Mouse (Mus musculus) forebrain, embryonic 12.5 days (tissue): ENCODE measurements around the gene Mfsd5. TPM values are rescaled to one million over a fixed set of nuclear protein-coding genes. Genes with fewer than 3 reads are reported as not detected.
A peak's percentile ranks its signal among the peaks of the same experiment; 100 is the strongest.

Source experiments
- ATAC-seq: fragments of 200-750 bp; cut with Nextera tagmentation; 2 replicates; pipeline ENCODE4 v1.8.0; 2017; ENCODE audit warnings: moderate TSS enrichment; ENCODE audit not compliant: low FRiP score
- H3K27ac ChIP-seq: fragments of 300-500 bp; sonication (generic); 2 replicates; pipeline ENCODE4 v1.5.1; 2016; ENCODE audit warnings: mild to moderate bottlenecking
- H3K27me3 ChIP-seq: fragments of 300-500 bp; sonication (generic); 2 replicates; pipeline ENCODE4 v1.6.1; 2016; ENCODE audit warnings: mild to moderate bottlenecking
- H3K36me3 ChIP-seq: fragments of 300-500 bp; sonication (generic); replicated peaks from 2 replicates; pipeline ENCODE4 v1.6.1; 2016; ENCODE audit warnings: mild to moderate bottlenecking
- H3K4me1 ChIP-seq: fragments of 300-500 bp; sonication (generic); 2 replicates; pipeline ENCODE4 v1.6.1; 2016
- H3K4me2 ChIP-seq: fragments of 300-500 bp; sonication (generic); 2 replicates; pipeline ENCODE4 v1.6.1; 2016; ENCODE audit warnings: mild to moderate bottlenecking, moderate library complexity
- H3K4me3 ChIP-seq: fragments of 300-500 bp; sonication (generic); replicated peaks from 2 replicates; pipeline ENCODE4 v1.5.1; 2016; ENCODE audit warnings: mild to moderate bottlenecking
- H3K9ac ChIP-seq: fragments of 300-500 bp; sonication (generic); 2 replicates; pipeline ENCODE4 v1.6.1; 2016; ENCODE audit warnings: mild to moderate bottlenecking
- H3K9me3 ChIP-seq: fragments of 300-500 bp; sonication (generic); 2 replicates; pipeline ENCODE4 v1.6.1; 2016
- WGBS: fragments of 180-500 bp; shearing (Covaris S2); methylation state at CpG from one replicate; pipeline ENCODE4 v1.1.7; 2016; 5-methylcytosine and 5-hydroxymethylcytosine counted together
- polyA plus RNA-seq: library from polyadenylated mRNA; unstranded; fragments of >200 nt; fragmentation: Nextera tagmentation; extraction: Ambion mirVana; gene quantifications from 2 replicates; pipeline ENCODE4 v1.2.1, GENCODE M21; 2016

Gene Mfsd5
- polyA plus RNA-seq, 1 experiment from 2014 or later, result 50.5 TPM

- no peak overlapping the region for H3K27ac ChIP-seq
- 91% methylated on average over 9 of the region's 9 CpGs for WGBS
- ATAC-seq, result no peak
- no peaks in the 10 kb centered on the region for H3K27me3 ChIP-seq
- H3K4me2 ChIP-seq, result no peak overlapping the region
- H3K4me3 ChIP-seq, result no peak overlapping the region
- no peaks in the 10 kb centered on the region for H3K4me1 ChIP-seq
- peaks cover 87% of the 10 kb centered on the region for H3K36me3 ChIP-seq
- no peaks in the 10 kb centered on the region for H3K9me3 ChIP-seq
- no peak overlapping the region for H3K9ac ChIP-seq
Observed at GRCm38 (mm10) chr15:102308717-102309116, 29.5 kb downstream of the Mfsd5 start.

GRCm38 (mm10) chr15:102310074-102310845 is 31.0 kb downstream of the Mfsd5 start:
- ATAC-seq, result no peak
- H3K9me3 ChIP-seq, result no peaks in the 10 kb centered on the region
- H3K27me3 ChIP-seq, result no peaks in the 10 kb centered on the region
- no peak overlapping the region for H3K27ac ChIP-seq
- no peak overlapping the region for H3K4me3 ChIP-seq
- no peaks in the 10 kb centered on the region for H3K4me1 ChIP-seq
- H3K9ac ChIP-seq, result no peak overlapping the region
- peaks cover 88% of the 10 kb centered on the region for H3K36me3 ChIP-seq
- no peak overlapping the region for H3K4me2 ChIP-seq
- WGBS, result 93% methylated on average over 10 of the region's 10 CpGs

GRCm38 (mm10) chr15:102311489-102311888 is 32.2 kb downstream of the Mfsd5 start:
- H3K36me3 ChIP-seq, result peaks cover 88% of the 10 kb centered on the region
- H3K27ac ChIP-seq, result no peak overlapping the region
- H3K9ac ChIP-seq, result no peak overlapping the region
- no peak for ATAC-seq
- no peaks in the 10 kb centered on the region for H3K9me3 ChIP-seq
- no peaks in the 10 kb centered on the region for H3K27me3 ChIP-seq
- no peak overlapping the region for H3K4me3 ChIP-seq
- no peak overlapping the region for H3K4me2 ChIP-seq
- no peaks in the 10 kb centered on the region for H3K4me1 ChIP-seq

- WGBS, result 94% methylated on average over 8 of the region's 8 CpGs
- Histone ChIP-seq H3K4me3 (no peak overlapping the region), H3K36me3 (peaks cover 90% of the 10 kb centered on the region), H3K27ac (no peak overlapping the region), H3K4me1 (no peaks in the 10 kb centered on the region), H3K4me2 (no peak overlapping the region), H3K9me3 (no peaks in the 10 kb centered on the region), H3K27me3 (no peaks in the 10 kb centered on the region), H3K9ac (0 out of 2 replicates have a peak overlapping the region, but pooled peaks have one; percentile 7)
- no peak for ATAC-seq
Observed at GRCm38 (mm10) chr15:102315292-102315691, 36.0 kb downstream of the Mfsd5 start.

- Histone ChIP-seq H3K27me3 (no peaks in the 10 kb centered on the region), H3K4me1 (no peaks in the 10 kb centered on the region), H3K4me2 (no peak overlapping the region), H3K4me3 (no peak overlapping the region), H3K9me3 (no peaks in the 10 kb centered on the region), H3K27ac (no peak overlapping the region), H3K36me3 (peaks cover 92% of the 10 kb centered on the region), H3K9ac (no peak overlapping the region)
- 88% methylated on average over 6 of the region's 6 CpGs for WGBS
- ATAC-seq, result no peak
Observed at GRCm38 (mm10) chr15:102316263-102316662, 37.0 kb downstream of the Mfsd5 start.

- Histone ChIP-seq H3K36me3 (peaks cover 66% of the 10 kb centered on the region), H3K4me3 (no peak overlapping the region; the same call in 1 of the 2 replicates), H3K4me1 (peaks cover 13% of the 10 kb centered on the region), H3K4me2 (peak overlapping the region; percentile 75), H3K27me3 (no peaks in the 10 kb centered on the region), H3K27ac (no peak overlapping the region), H3K9ac (no peak overlapping the region), H3K9me3 (no peaks in the 10 kb centered on the region)
- ATAC-seq, result no peak
- WGBS, result 77% methylated on average over 12 of the region's 12 CpGs
Observed at GRCm38 (mm10) chr15:102324654-102325473, 45.6 kb downstream of the Mfsd5 start.

GRCm38 (mm10) chr15:102326022-102326576 is 46.8 kb downstream of the Mfsd5 start, which contains the start of gene Pfdn5:
Gene Pfdn5, plus strand, starts transcription at chr15:102326116.
- peak; percentile 94 for ATAC-seq
- Histone ChIP-seq H3K36me3 (peaks cover 62% of the 10 kb centered on the region), H3K27ac (peak within 1 kb of the TSS; percentile 68), H3K4me3 (peak within 1 kb of the TSS; percentile 83), H3K27me3 (no peaks in the 10 kb centered on the region), H3K9ac (peak within 1 kb of the TSS; percentile 87), H3K9me3 (no peaks in the 10 kb centered on the region), H3K4me1 (peaks cover 14% of the 10 kb centered on the region), H3K4me2 (peak within 1 kb of the TSS; percentile 75)
- under 1% methylated on average over 40 of the region's 40 CpGs for WGBS

GRCm38 (mm10) chr15:102326892-102327291 is 47.6 kb downstream of the Mfsd5 start:
- peak overlapping the region; percentile 87 for H3K9ac ChIP-seq
- peak overlapping the region; percentile 75 for H3K4me2 ChIP-seq
- no peak for ATAC-seq
- H3K36me3 ChIP-seq, result peaks cover 55% of the 10 kb centered on the region
- peaks cover 19% of the 10 kb centered on the region for H3K4me1 ChIP-seq
- H3K4me3 ChIP-seq, result peak overlapping the region; percentile 83
- WGBS, result 70% methylated on average over 8 of the region's 8 CpGs
- H3K9me3 ChIP-seq, result no peaks in the 10 kb centered on the region
- H3K27ac ChIP-seq, result no peak overlapping the region
- no peaks in the 10 kb centered on the region for H3K27me3 ChIP-seq

Other genes with a start within 250 kb of the Mfsd5 start
- 109 TPM in 2 replicates for gene Eif4b, start 205.7 kb upstream of the Mfsd5 start, polyA plus RNA-seq
- 7.9 and 8.2 TPM in 2 replicates for gene Tns2, start 179.0 kb upstream of the Mfsd5 start, polyA plus RNA-seq
- 19.1 and 19.6 TPM in 2 replicates for gene Spryd3, start 143.2 kb upstream of the Mfsd5 start, polyA plus RNA-seq
- 0.24 and 0.79 TPM in 2 replicates for gene Igfbp6, start 135.1 kb upstream of the Mfsd5 start, polyA plus RNA-seq
- gene Soat2, start 128.9 kb upstream of the Mfsd5 start, polyA plus RNA-seq, result 0.08 TPM in 1 of 2 replicates, not detected in the other
- gene Zfp740, start 76.2 kb upstream of the Mfsd5 start, polyA plus RNA-seq, result 127 and 132 TPM in 2 replicates
- 46.2 and 51.8 TPM in 2 replicates for gene Csad, start 74.7 kb upstream of the Mfsd5 start, polyA plus RNA-seq
- 0.65 and 0.88 TPM in 2 replicates for gene Itgb7, start 47.5 kb upstream of the Mfsd5 start, polyA plus RNA-seq
- gene Rarg, start 21.9 kb upstream of the Mfsd5 start, polyA plus RNA-seq, result 13.1 and 16.7 TPM in 2 replicates
- 0.09 and 0.17 TPM in 2 replicates for gene Gm9918, start 8.9 kb upstream of the Mfsd5 start, polyA plus RNA-seq
- 36.9 and 42.3 TPM in 2 replicates for gene Espl1, start 16.8 kb downstream of the Mfsd5 start, polyA plus RNA-seq
- gene Pfdn5, start 46.7 kb downstream of the Mfsd5 start, polyA plus RNA-seq, result 352 and 355 TPM in 2 replicates
- 105 and 110 TPM in 2 replicates for gene Myg1, start 52.3 kb downstream of the Mfsd5 start, polyA plus RNA-seq
- 75.0 and 78.2 TPM in 2 replicates for gene Aaas, start 71.3 kb downstream of the Mfsd5 start, polyA plus RNA-seq
- 0.32 and 0.46 TPM in 2 replicates for gene Sp7, start 87.7 kb downstream of the Mfsd5 start, polyA plus RNA-seq
- 10.8 and 11.2 TPM in 2 replicates for gene Sp1, start 126.7 kb downstream of the Mfsd5 start, polyA plus RNA-seq
- gene Amhr2, start 165.9 kb downstream of the Mfsd5 start, polyA plus RNA-seq, result 0.22 TPM in 2 replicates
- gene Prr13, start 179.6 kb downstream of the Mfsd5 start, polyA plus RNA-seq, result 82.9 and 86.9 TPM in 2 replicates
- gene Pcbp2, start 191.1 kb downstream of the Mfsd5 start, polyA plus RNA-seq, result 191 and 192 TPM in 2 replicates
- 3.9 and 7.9 TPM in 2 replicates for gene Gm10337, start 224.3 kb downstream of the Mfsd5 start, polyA plus RNA-seq
- 39.4 and 40.1 TPM in 2 replicates for gene Map3k12, start 237.6 kb downstream of the Mfsd5 start, polyA plus RNA-seq
- 91.9 and 93.5 TPM in 2 replicates for gene Tarbp2, start 238.7 kb downstream of the Mfsd5 start, polyA plus RNA-seq
- 2.7 and 2.9 TPM in 2 replicates for gene Npff, start 245.5 kb downstream of the Mfsd5 start, polyA plus RNA-seq